Mouse (Mus musculus) gastrocnemius, adult 2 months (tissue): Measurements from ENCODE around the gene Ttc3. TPM values are rescaled to one million over a fixed set of nuclear protein-coding genes. Genes with fewer than 3 reads are reported as not detected.
A peak's percentile ranks its signal among the peaks of the same experiment; 100 is the strongest.

Experiments
- DNase-seq: peaks from one replicate; pipeline ENCODE4 v3.0.0; 2022
- H3K27ac ChIP-seq: fragments of 200-600 bp; 2 replicates; pipeline ENCODE4 v1.8.1; 2022; ENCODE audit warnings: mild to moderate bottlenecking
- H3K4me3 ChIP-seq: fragments of 200-600 bp; 2 replicates; pipeline ENCODE4 v1.8.1; 2022; ENCODE audit warnings: mild to moderate bottlenecking, moderate library complexity
- CTCF ChIP-seq: fragments of 200-600 bp; IDR thresholded peaks from 2 replicates; pipeline ENCODE4 v1.8.1; 2022; ENCODE audit warnings: antibody characterized with exemption, mild to moderate bottlenecking, moderate library complexity
- intact Hi-C: fragments of 180-260 bp; cut with DNase I; formaldehyde crosslinking; loops from one replicate; pipeline ENCODE4 v1.15.1; 2025
- total RNA-seq, 2 experiments: library from RNA; stranded (reverse); gene quantifications; 2 replicates each; pipeline ENCODE4 v1.2.3; 2021

Ttc3 gene
- total RNA-seq, 2 experiments from 2014 or later, result 54.4 to 55.3 TPM

- DNase-seq, result peak; percentile 20
- intact Hi-C loops, result loop anchor here (5.0 kb wide), 1 partner anchor 46 kb away; no protein-coding TSS in a partner anchor
- no peak for TF ChIP-seq CTCF
- H3K27ac ChIP-seq, result no peak overlapping the region; the same call in 1 of the 2 replicates
- no peak overlapping the region for H3K4me3 ChIP-seq
These were observed 40.9 kb downstream of the Ttc3 start for GRCm38 (mm10) chr16:94411287-94411686.

- no peak for TF ChIP-seq CTCF
- intact Hi-C loops, result loop anchor here (5.0 kb wide), 1 partner anchor 45 kb away; no protein-coding TSS in a partner anchor
- DNase-seq, result no peak
- Histone ChIP-seq H3K27ac (no peak overlapping the region), H3K4me3 (no peak overlapping the region)
These were observed 41.8 kb downstream of the Ttc3 start for GRCm38 (mm10) chr16:94412198-94412597.

- no peak for DNase-seq
- TF ChIP-seq CTCF, result no peak
- H3K27ac ChIP-seq, result no peak overlapping the region
- H3K4me3 ChIP-seq, result no peak overlapping the region
- intact Hi-C loops, result loop anchor here (5.0 kb wide), 1 partner anchor 45 kb away; no protein-coding TSS in a partner anchor
These were observed 42.3 kb downstream of the Ttc3 start for GRCm38 (mm10) chr16:94412760-94413159.

- intact Hi-C loops, result loop anchor here (5.0 kb wide), 1 partner anchor 43 kb away; no protein-coding TSS in a partner anchor
- H3K4me3 ChIP-seq, result no peak overlapping the region
- TF ChIP-seq CTCF, result no peak
- no peak overlapping the region for H3K27ac ChIP-seq
- DNase-seq, result no peak
These were observed 43.7 kb downstream of the Ttc3 start for GRCm38 (mm10) chr16:94414151-94414550.

GRCm38 (mm10) chr16:94420498-94420897 lies 50.1 kb downstream of the Ttc3 start:
- DNase-seq, result no peak
- Histone ChIP-seq H3K27ac (no peak overlapping the region), H3K4me3 (no peak overlapping the region)
- intact Hi-C loops, result no loop called here
- TF ChIP-seq CTCF, result peak; percentile 48

GRCm38 (mm10) chr16:94428948-94429347 lies 58.5 kb downstream of the Ttc3 start:
- intact Hi-C loops, result no loop called here
- no peak for TF ChIP-seq CTCF
- DNase-seq, result no peak
- Histone ChIP-seq H3K27ac (no peak overlapping the region), H3K4me3 (no peak overlapping the region)

GRCm38 (mm10) chr16:94435495-94436234 lies 65.2 kb downstream of the Ttc3 start:
- intact Hi-C loops, result no loop called here
- DNase-seq, result no peak
- Histone ChIP-seq H3K27ac (no peak overlapping the region), H3K4me3 (no peak overlapping the region)
- TF ChIP-seq CTCF, result no peak

GRCm38 (mm10) chr16:94436801-94437200 lies 66.4 kb downstream of the Ttc3 start:
- intact Hi-C loops, result no loop called here
- DNase-seq, result no peak
- Histone ChIP-seq H3K27ac (no peak overlapping the region), H3K4me3 (no peak overlapping the region)
- TF ChIP-seq CTCF, result no peak

GRCm38 (mm10) chr16:94441361-94441760 lies 70.9 kb downstream of the Ttc3 start:
- no peak for TF ChIP-seq CTCF
- intact Hi-C loops, result no loop called here
- Histone ChIP-seq H3K4me3 (no peak overlapping the region), H3K27ac (no peak overlapping the region)
- no peak for DNase-seq

- DNase-seq, result no peak
- peak; percentile 43 for TF ChIP-seq CTCF
- no peak overlapping the region for H3K27ac ChIP-seq
- no peak overlapping the region for H3K4me3 ChIP-seq
- intact Hi-C loops, result no loop called here
These were observed 78.7 kb downstream of the Ttc3 start for GRCm38 (mm10) chr16:94449151-94449550.

- no peak overlapping the region for H3K4me3 ChIP-seq
- intact Hi-C loops, result no loop called here
- no peak for DNase-seq
- no peak overlapping the region for H3K27ac ChIP-seq
- TF ChIP-seq CTCF, result no peak
These were observed 79.2 kb downstream of the Ttc3 start for GRCm38 (mm10) chr16:94449632-94450031.

- Histone ChIP-seq H3K27ac (no peak overlapping the region), H3K4me3 (no peak overlapping the region)
- DNase-seq, result no peak
- intact Hi-C loops, result no loop called here
- TF ChIP-seq CTCF, result no peak
These were observed 81.4 kb downstream of the Ttc3 start for GRCm38 (mm10) chr16:94451545-94452488.

GRCm38 (mm10) chr16:94452768-94453167 lies 82.3 kb downstream of the Ttc3 start:
- no peak overlapping the region for H3K4me3 ChIP-seq
- H3K27ac ChIP-seq, result no peak overlapping the region
- DNase-seq, result no peak
- intact Hi-C loops, result no loop called here
- no peak for TF ChIP-seq CTCF
